In genomic region chr19:18671056-18671741, GRCm38 (mm10) we compare ENCODE assay signal across 7 mouse cellular contexts. TPM values are rescaled to one million over a fixed set of nuclear protein-coding genes. Genes with fewer than 3 reads are reported as not detected.
A peak's percentile ranks its signal among the peaks of the same experiment; 100 is the strongest.
DNase-seq lines count a peak whose midpoint lies in the region; ATAC-seq and TF ChIP-seq lines count a peak whose summit lies in the region.

No protein-coding gene starts in this region.

- no peaks in the 10 kb centered on the region for H3K9me3 ChIP-seq in forebrain, embryonic 16.5 days (ENCODE audit: control insufficient read depth, low read length)
- H3K9me3 ChIP-seq in hindbrain, embryonic 16.5 days (ENCODE audit: control insufficient read depth, low read length), result no peaks in the 10 kb centered on the region

- peak overlapping the region; percentile 85 for H3K4me2 ChIP-seq in forebrain, embryonic 16.5 days (ENCODE audit: low read length)
- peak overlapping the region; percentile 72 for H3K4me2 ChIP-seq in hindbrain, embryonic 16.5 days (ENCODE audit: low read length)

- no peak for TF ChIP-seq CTCF in Patski (IDR thresholded peaks at IDR 0.05)
- TF ChIP-seq CTCF in small intestine, adult 2 months (IDR thresholded peaks at IDR 0.05; ENCODE audit: extremely low read depth, insufficient read length, insufficient replicate concordance, low read depth, low read length), result no peak

- WGBS in forebrain, embryonic 16.5 days, result under 1% methylated on average over 55 of the region's 64 CpGs
- WGBS in hindbrain, embryonic 16.5 days, result under 1% methylated on average over 34 of the region's 64 CpGs
- WGBS in small intestine, adult 2 months, result under 1% methylated on average over 62 of the region's 64 CpGs

- peak overlapping the region; percentile 91 for H3K4me3 ChIP-seq in forebrain, embryonic 16.5 days (replicated peaks; ENCODE audit: low read length)
- peak overlapping the region; percentile 89 for H3K4me3 ChIP-seq in hindbrain, embryonic 16.5 days (ENCODE audit: low read length)
- H3K4me3 ChIP-seq in small intestine, adult 2 months (ENCODE audit: low read depth, low read length), result peak overlapping the region; percentile 94

- no peak for DNase-seq in Patski (ENCODE audit: low read depth, low spot score)
- peak; percentile 62 for DNase-seq in cerebellum, adult 11-12 months
- DNase-seq in left cerebral cortex, adult 8-10 months (ENCODE audit: low spot score in 2 of 2), result peak; percentile 25 to 48

- no peaks in the 10 kb centered on the region for H3K36me3 ChIP-seq in forebrain, embryonic 16.5 days (ENCODE audit: control insufficient read depth, insufficient read depth)
- no peaks in the 10 kb centered on the region for H3K36me3 ChIP-seq in hindbrain, embryonic 16.5 days (ENCODE audit: control insufficient read depth, insufficient read depth, low read length)
- no peaks in the 10 kb centered on the region for H3K36me3 ChIP-seq in small intestine, adult 2 months (ENCODE audit: control insufficient read depth, insufficient read depth, low read length)

- POLR2A ChIA-PET in Patski (lab: Charles Lee), result no interaction called here

- H3K27ac ChIP-seq in forebrain, embryonic 16.5 days (ENCODE audit: low read length), result peak overlapping the region; percentile 68
- peak overlapping the region; percentile 85 for H3K27ac ChIP-seq in hindbrain, embryonic 16.5 days (ENCODE audit: low read depth, low read length)
- peak overlapping the region; percentile 57 for H3K27ac ChIP-seq in small intestine, adult 2 months (ENCODE audit: insufficient read depth, low read depth, low read length)

- no peak for TF ChIP-seq POLR2A in small intestine, adult 2 months (IDR thresholded peaks at IDR 0.05; ENCODE audit: low read depth, low read length)

- H3K9ac ChIP-seq in forebrain, embryonic 16.5 days (replicated peaks; ENCODE audit: low read depth, low read length), result peak overlapping the region; percentile 84
- peak overlapping the region; percentile 86 for H3K9ac ChIP-seq in hindbrain, embryonic 16.5 days (ENCODE audit: low read depth, low read length)

- ATAC-seq in Patski, result peak; percentile 55
- peak; percentile 70; the same call in 1 of the 2 replicates for ATAC-seq in forebrain, embryonic 16.5 days
- peak; percentile 3; the same call in 1 of the 2 replicates for ATAC-seq in hindbrain, embryonic 16.5 days
- peak; percentile 24 for ATAC-seq in megakaryocyte-erythroid progenitor cell, adult 5-6 weeks (replicated peaks; ENCODE audit: low FRiP score, low TSS enrichment, poor library complexity, severe bottlenecking)

- CTCF ChIA-PET in Patski (lab: Charles Lee), result interaction anchor here (1.0 to 1.3 kb wide), 2 partner anchors 12 to 29 kb away, joined by 3 read pairs; no protein-coding TSS in a partner anchor

- in situ Hi-C loops in Patski (cut with MboI; ENCODE audit: low pct_unique_long_range_greater_than_20kb), result no loop called here

- peaks cover 23% of the 10 kb centered on the region for H3K4me1 ChIP-seq in forebrain, embryonic 16.5 days (replicated peaks; ENCODE audit: control insufficient read depth, insufficient read depth, low read length)
- peaks cover 22% of the 10 kb centered on the region for H3K4me1 ChIP-seq in hindbrain, embryonic 16.5 days (ENCODE audit: control insufficient read depth, insufficient read depth, low read depth, low read length)
- peaks cover 2% of the 10 kb centered on the region; the same call in 1 of the 2 replicates for H3K4me1 ChIP-seq in small intestine, adult 2 months (ENCODE audit: control insufficient read depth, insufficient read depth, insufficient read length, low read length)

- no peaks in the 10 kb centered on the region for H3K27me3 ChIP-seq in Patski
- H3K27me3 ChIP-seq in forebrain, embryonic 16.5 days (replicated peaks; ENCODE audit: control insufficient read depth, insufficient read depth, low read length), result no peaks in the 10 kb centered on the region
- H3K27me3 ChIP-seq in hindbrain, embryonic 16.5 days (replicated peaks; ENCODE audit: control insufficient read depth, insufficient read depth, low read length), result no peaks in the 10 kb centered on the region
- H3K27me3 ChIP-seq in small intestine, adult 2 months (ENCODE audit: control insufficient read depth, insufficient read depth, low read length), result no peaks in the 10 kb centered on the region

RNA-seq across cellular contexts. Expression of gene Carnmt1, which starts 0.6 kb away (rescaled TPM):
- 17.5 TPM for polyA plus RNA-seq in Patski (2021)
- 11.1 and 14.4 TPM in 2 replicates for polyA plus RNA-seq in forebrain, embryonic 16.5 days (2015; fragmentation: Nextera tagmentation; extraction: Ambion mirVana)
- polyA plus RNA-seq in hindbrain, embryonic 16.5 days (2015; fragmentation: Nextera tagmentation; extraction: Ambion mirVana), result 16.3 and 18.7 TPM in 2 replicates
- 10 to 100 TPM in 3 of 4 experiments, 1 to 10 TPM in 1; 9.1 to 11.1 (median 10.6) TPM for total RNA-seq in left cerebral cortex, adult 8-10 months (2022)
- 39.9 and 65.9 TPM in 2 replicates for total RNA-seq in megakaryocyte-erythroid progenitor cell, adult 5-6 weeks (2014; fragmentation: Nextera tagmentation)
- 57.4 and 65.4 TPM in 2 replicates for total RNA-seq in megakaryocyte-erythroid progenitor cell, adult 5-6 weeks (2017)
- 3.3 and 5.0 TPM in 2 replicates for polyA plus RNA-seq in small intestine, adult 2 months (2012; rRNA removed)

RNA-seq across cellular contexts. Expression of gene Nmrk1, which starts 39.4 kb away (rescaled TPM):
- polyA plus RNA-seq in Patski (2021), result 12.4 TPM
- polyA plus RNA-seq in forebrain, embryonic 16.5 days (2015; fragmentation: Nextera tagmentation; extraction: Ambion mirVana), result 4.0 and 4.9 TPM in 2 replicates
- 10.1 and 11.1 TPM in 2 replicates for polyA plus RNA-seq in hindbrain, embryonic 16.5 days (2015; fragmentation: Nextera tagmentation; extraction: Ambion mirVana)
- total RNA-seq in left cerebral cortex, adult 8-10 months (2022), result 1 to 10 TPM; 4.9 to 6.5 (median 5.6) TPM
- 7.0 and 9.5 TPM in 2 replicates for total RNA-seq in megakaryocyte-erythroid progenitor cell, adult 5-6 weeks (2014; fragmentation: Nextera tagmentation)
- total RNA-seq in megakaryocyte-erythroid progenitor cell, adult 5-6 weeks (2017), result 8.3 and 11.0 TPM in 2 replicates
- polyA plus RNA-seq in small intestine, adult 2 months (2012; rRNA removed), result 2.3 TPM in 2 replicates

RNA-seq across cellular contexts. Expression of gene Ostf1, which starts 39.6 kb away (rescaled TPM):
- polyA plus RNA-seq in Patski (2021), result 101 TPM
- 31.8 and 33.1 TPM in 2 replicates for polyA plus RNA-seq in forebrain, embryonic 16.5 days (2015; fragmentation: Nextera tagmentation; extraction: Ambion mirVana)
- polyA plus RNA-seq in hindbrain, embryonic 16.5 days (2015; fragmentation: Nextera tagmentation; extraction: Ambion mirVana), result 59.1 and 60.9 TPM in 2 replicates
- 10 to 100 TPM; 16.3 to 22.2 (median 18.3) TPM for total RNA-seq in left cerebral cortex, adult 8-10 months (2022)
- 38.8 and 45.6 TPM in 2 replicates for total RNA-seq in megakaryocyte-erythroid progenitor cell, adult 5-6 weeks (2014; fragmentation: Nextera tagmentation)
- 63.0 and 78.0 TPM in 2 replicates for total RNA-seq in megakaryocyte-erythroid progenitor cell, adult 5-6 weeks (2017)
- polyA plus RNA-seq in small intestine, adult 2 months (2012; rRNA removed), result 27.2 and 52.6 TPM in 2 replicates

RNA-seq across cellular contexts. Expression of gene D030056L22Rik, which starts 41.8 kb away (rescaled TPM):
- polyA plus RNA-seq in Patski (2021), result 51.9 TPM
- 58.8 and 71.4 TPM in 2 replicates for polyA plus RNA-seq in forebrain, embryonic 16.5 days (2015; fragmentation: Nextera tagmentation; extraction: Ambion mirVana)
- 45.0 and 46.0 TPM in 2 replicates for polyA plus RNA-seq in hindbrain, embryonic 16.5 days (2015; fragmentation: Nextera tagmentation; extraction: Ambion mirVana)
- total RNA-seq in left cerebral cortex, adult 8-10 months (2022), result 10 to 100 TPM; 18.5 to 22.1 (median 20.3) TPM
- 45.4 and 48.0 TPM in 2 replicates for total RNA-seq in megakaryocyte-erythroid progenitor cell, adult 5-6 weeks (2014; fragmentation: Nextera tagmentation)
- 32.3 and 35.8 TPM in 2 replicates for total RNA-seq in megakaryocyte-erythroid progenitor cell, adult 5-6 weeks (2017)
- polyA plus RNA-seq in small intestine, adult 2 months (2012; rRNA removed), result 5.7 and 8.4 TPM in 2 replicates

Comparison
In these comparisons a context has a peak if more than half of its experiments do, and no peak if none do; other contexts are left out.
1. ATAC-seq: peak in every context shown above with its lines; median percentile 70 in forebrain, embryonic 16.5 days; 55 in Patski; 24 in megakaryocyte-erythroid progenitor cell, adult 5-6 weeks; 3 in hindbrain, embryonic 16.5 days.